Mouse (Mus musculus) olfactory bulb, adult 2 months (tissue): ENCODE data around the gene Fggy.

Experiments used
- CTCF ChIP-seq: fragments of 200-500 bp; IDR thresholded peaks from 2 replicates; pipeline ENCODE4 v1.5.1; 2012; ENCODE audit warnings: low read depth, mild to moderate bottlenecking, low read length, moderate library complexity; ENCODE audit not compliant: insufficient read depth
- POLR2A ChIP-seq: fragments of 200-500 bp; IDR thresholded peaks from 2 replicates; pipeline ENCODE4 v1.6.1; 2012; ENCODE audit warnings: mild to moderate bottlenecking, low read depth, low read length, moderate library complexity; ENCODE audit not compliant: insufficient read depth

DNA sequence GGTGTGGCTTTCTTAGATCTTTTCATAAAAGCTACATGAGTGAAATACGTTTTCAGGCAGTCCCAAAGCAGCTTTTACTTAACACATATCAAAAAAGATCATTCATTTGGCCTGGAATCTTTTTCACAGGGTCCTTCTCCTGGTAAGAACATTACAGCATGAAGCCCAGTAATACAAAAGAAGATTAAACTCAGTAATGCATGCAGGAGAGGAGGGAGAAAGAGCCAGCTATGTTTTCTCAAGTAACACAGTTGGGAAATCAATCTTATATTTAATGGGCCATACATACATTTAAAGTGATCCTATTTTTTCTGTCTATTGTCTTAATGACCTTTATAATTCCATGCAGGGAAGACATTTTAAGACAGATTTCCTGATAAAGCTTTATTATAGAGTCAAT lies 282.6 kb downstream of the Fggy start:
- TF ChIP-seq CTCF: no peak
- no peak for TF ChIP-seq POLR2A
